Mouse (Mus musculus): ENCODE measurements around the gene Ccdc7b. TPM values are rescaled to one million over a fixed set of nuclear protein-coding genes. Genes with fewer than 3 reads are reported as not detected.
"Not testable (repeated sequence)": the region's sequence is repeated elsewhere in the genome, so short reads cannot be mapped to it uniquely, and the experiment has no call there.

Gene Ccdc7b
- not detected for total RNA-seq (2021)
- long read RNA-seq, experiment 1 = 0 reads
- long read RNA-seq, experiment 2 = 0 reads

DNA sequence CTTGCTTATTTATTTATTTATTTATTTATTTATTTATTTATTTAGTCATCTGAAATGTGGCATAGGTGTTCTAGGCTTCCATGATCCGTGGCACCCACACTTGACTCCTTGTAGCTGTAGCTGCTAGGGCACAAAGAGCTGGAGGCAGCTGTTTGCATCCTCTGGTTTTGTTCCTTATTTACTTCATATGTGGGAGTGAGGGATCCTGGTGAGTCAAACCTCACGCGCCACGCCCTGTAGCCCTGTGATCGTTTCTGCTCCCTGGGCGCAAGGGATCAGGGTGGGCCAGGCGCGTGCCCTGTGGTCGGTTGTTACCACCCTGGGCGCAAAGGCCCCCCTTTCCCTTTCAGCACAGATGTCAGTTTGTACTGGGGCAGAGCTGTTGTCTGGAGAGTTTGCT lies at the start of gene Ccdc7b:
TSS of gene Ccdc7b (plus strand) at position 301 of the 400 bp plus-strand sequence.
- DNase-seq; intact Hi-C loops (cut with DNase I; ENCODE audit: low total_unique reads): not testable (repeated sequence)

DNA sequence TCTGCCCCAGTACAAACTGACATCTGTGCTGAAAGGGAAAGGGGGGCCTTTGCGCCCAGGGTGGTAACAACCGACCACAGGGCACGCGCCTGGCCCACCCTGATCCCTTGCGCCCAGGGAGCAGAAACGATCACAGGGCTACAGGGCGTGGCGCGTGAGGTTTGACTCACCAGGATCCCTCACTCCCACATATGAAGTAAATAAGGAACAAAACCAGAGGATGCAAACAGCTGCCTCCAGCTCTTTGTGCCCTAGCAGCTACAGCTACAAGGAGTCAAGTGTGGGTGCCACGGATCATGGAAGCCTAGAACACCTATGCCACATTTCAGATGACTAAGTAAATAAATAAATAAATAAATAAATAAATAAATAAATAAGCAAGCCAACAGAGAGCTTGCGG lies 1.5 kb upstream of the Ccdc7b start, which contains the start of gene Ccdc7a:
TSS of gene Ccdc7a (minus strand) at position 101 of the 400 bp plus-strand sequence.
- DNase-seq; intact Hi-C loops (cut with DNase I; ENCODE audit: low total_unique reads): not testable (repeated sequence)

GRCm38 (mm10) chr8:129115761-129116160 lies 48.8 kb downstream of the Ccdc7b start:
- DNase-seq; intact Hi-C loops (cut with DNase I; ENCODE audit: low total_unique reads): not testable (repeated sequence)

DNA sequence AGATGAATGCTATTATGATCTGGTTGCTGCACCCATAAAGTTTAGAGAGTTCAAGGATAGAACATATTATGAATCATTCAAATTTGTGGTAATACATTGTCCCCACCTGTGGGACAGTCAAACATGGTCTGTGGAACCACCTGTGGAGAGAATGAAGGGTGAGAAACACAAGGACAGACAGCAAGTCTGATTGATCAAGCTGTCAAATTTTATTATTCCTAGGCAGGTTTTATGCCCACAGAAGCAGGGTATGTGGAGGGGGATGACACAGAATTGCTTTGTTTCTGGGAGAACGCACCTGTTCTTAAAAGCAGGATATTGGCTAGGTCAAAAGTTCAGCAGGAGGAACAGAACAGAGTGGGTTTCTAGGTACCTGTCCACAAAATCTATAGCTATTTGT lies 64.6 kb downstream of the Ccdc7b start, which contains the start of gene Gm10999:
TSS of gene Gm10999 (minus strand) at position 101 of the 400 bp plus-strand sequence.
- DNase-seq = no peak
- intact Hi-C loops (cut with DNase I; ENCODE audit: low total_unique reads) = no loop called here

DNA sequence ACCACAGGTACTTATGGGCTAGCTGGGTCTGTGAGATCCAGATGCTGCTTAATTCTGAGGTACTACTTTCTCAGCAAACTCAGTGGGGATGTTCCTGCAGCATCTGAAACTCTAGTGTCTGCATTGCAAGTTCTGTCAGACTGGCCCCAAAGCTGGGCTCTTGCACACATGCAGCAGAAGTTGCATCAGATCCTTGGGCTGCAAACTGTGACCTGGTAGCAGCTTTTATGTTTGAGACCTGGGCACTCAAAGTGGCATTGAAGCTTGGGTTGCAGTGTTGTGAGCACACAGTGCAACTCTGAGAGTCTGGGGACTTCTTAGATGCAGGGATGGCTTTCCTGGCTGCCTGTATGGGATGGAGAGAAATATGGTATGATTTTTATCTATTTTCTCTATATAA lies 66.5 kb downstream of the Ccdc7b start:
- no peak for DNase-seq
- intact Hi-C loops (cut with DNase I; ENCODE audit: low total_unique reads) = no loop called here

Other genes starting within 250 kb of the Ccdc7b start
- not detected for gene Ccdc7a, start 1.6 kb upstream of the Ccdc7b start, total RNA-seq (2021)
- gene Gm10999, start 64.5 kb downstream of the Ccdc7b start, total RNA-seq (2021) = not detected
- gene 2610044O15Rik8, start 167.3 kb downstream of the Ccdc7b start, total RNA-seq (2021) = 10 to 100 TPM; 12.9 to 13.7 TPM